Mouse (Mus musculus) cerebellum, adult 2 months (tissue): Measurements from ENCODE around the gene Mon2.
"Not testable (repeated sequence)": the region's sequence is repeated elsewhere in the genome, so short reads cannot be mapped to it uniquely, and the experiment has no call there.

Experiments used
- CTCF ChIP-seq: fragments of 200-500 bp; IDR thresholded peaks from 2 replicates; pipeline ENCODE4 v1.5.1; 2011; ENCODE audit warnings: low read depth, mild to moderate bottlenecking, control low read depth, low read length, moderate library complexity, borderline replicate concordance; ENCODE audit not compliant: insufficient read depth
- POLR2A ChIP-seq: fragments of 200-500 bp; IDR thresholded peaks from 2 replicates; pipeline ENCODE4 v1.6.1; 2011; ENCODE audit warnings: low read length, control low read depth, borderline replicate concordance; ENCODE audit not compliant: insufficient read depth

DNA sequence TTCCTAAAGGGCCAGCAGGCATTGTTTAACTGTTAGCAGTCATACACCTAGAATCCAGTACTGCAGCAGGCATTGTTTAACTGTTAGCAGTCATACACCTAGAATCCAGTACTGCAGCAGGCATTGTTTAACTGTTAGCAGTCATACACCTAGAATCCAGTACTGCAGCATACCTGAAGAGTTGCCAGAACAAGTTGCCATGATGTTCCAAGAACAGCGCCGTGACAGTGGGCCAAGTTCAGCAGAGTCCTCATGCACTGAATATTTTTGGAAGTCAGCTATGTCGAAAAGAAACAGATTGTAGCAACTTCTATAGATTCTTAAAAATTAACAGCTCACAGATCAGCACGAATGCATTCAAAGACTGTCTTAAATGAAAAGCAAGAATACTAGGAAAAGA lies 49.6 kb downstream of the Mon2 start:
- TF ChIP-seq CTCF, POLR2A: not testable (repeated sequence)
